Mouse (Mus musculus) liver, embryonic 12.5 days (tissue): Measurements from ENCODE around the gene Rpl35. TPM values are rescaled to one million over a fixed set of nuclear protein-coding genes. Genes with fewer than 3 reads are reported as not detected.
"Not testable (repeated sequence)": the region's sequence is repeated elsewhere in the genome, so short reads cannot be mapped to it uniquely, and the experiment has no call there.

ENCODE experiments used
- ATAC-seq: fragments of 200-750 bp; cut with Nextera tagmentation; 2 replicates; pipeline ENCODE4 v1.8.0; 2017; ENCODE audit warnings: moderate number of reproducible peaks, mild to moderate bottlenecking, moderate library complexity
- H3K27ac ChIP-seq: fragments of 300-500 bp; sonication (generic); 2 replicates; pipeline ENCODE4 v1.5.1; 2016; ENCODE audit warnings: mild to moderate bottlenecking
- H3K27me3 ChIP-seq: fragments of 300-500 bp; sonication (generic); replicated peaks from 2 replicates; pipeline ENCODE4 v1.6.1; 2016; ENCODE audit warnings: mild to moderate bottlenecking, moderate library complexity
- H3K36me3 ChIP-seq: fragments of 300-500 bp; sonication (generic); 2 replicates; pipeline ENCODE4 v1.6.1; 2016; ENCODE audit warnings: mild to moderate bottlenecking, moderate library complexity
- H3K4me1 ChIP-seq: fragments of 300-500 bp; sonication (generic); 2 replicates; pipeline ENCODE4 v1.6.1; 2016
- H3K4me2 ChIP-seq: fragments of 300-500 bp; sonication (generic); 2 replicates; pipeline ENCODE4 v1.6.1; 2016; ENCODE audit warnings: mild to moderate bottlenecking, moderate library complexity
- H3K4me3 ChIP-seq: fragments of 300-500 bp; sonication (generic); 2 replicates; pipeline ENCODE4 v1.5.1; 2016; ENCODE audit warnings: mild to moderate bottlenecking, moderate library complexity
- H3K9ac ChIP-seq: fragments of 300-500 bp; sonication (generic); 2 replicates; pipeline ENCODE4 v1.6.1; 2016; ENCODE audit warnings: mild to moderate bottlenecking, moderate library complexity
- H3K9me3 ChIP-seq: fragments of 300-500 bp; sonication (generic); replicated peaks from 2 replicates; pipeline ENCODE4 v1.6.1; 2016; ENCODE audit warnings: mild to moderate bottlenecking, moderate library complexity
- WGBS: fragments of 180-500 bp; shearing (Covaris S2); methylation state at CpG from one replicate; pipeline ENCODE4 v1.1.7; 2016; ENCODE audit not compliant: insufficient replicate concordance; 5-methylcytosine and 5-hydroxymethylcytosine counted together
- polyA plus RNA-seq: library from polyadenylated mRNA; unstranded; fragments of >200 nt; fragmentation: Nextera tagmentation; extraction: Ambion mirVana; gene quantifications from 2 replicates; pipeline ENCODE4 v1.2.1, GENCODE M21; 2016

Gene Rpl35
- polyA plus RNA-seq = 995 and 1,050 TPM in 2 replicates

DNA sequence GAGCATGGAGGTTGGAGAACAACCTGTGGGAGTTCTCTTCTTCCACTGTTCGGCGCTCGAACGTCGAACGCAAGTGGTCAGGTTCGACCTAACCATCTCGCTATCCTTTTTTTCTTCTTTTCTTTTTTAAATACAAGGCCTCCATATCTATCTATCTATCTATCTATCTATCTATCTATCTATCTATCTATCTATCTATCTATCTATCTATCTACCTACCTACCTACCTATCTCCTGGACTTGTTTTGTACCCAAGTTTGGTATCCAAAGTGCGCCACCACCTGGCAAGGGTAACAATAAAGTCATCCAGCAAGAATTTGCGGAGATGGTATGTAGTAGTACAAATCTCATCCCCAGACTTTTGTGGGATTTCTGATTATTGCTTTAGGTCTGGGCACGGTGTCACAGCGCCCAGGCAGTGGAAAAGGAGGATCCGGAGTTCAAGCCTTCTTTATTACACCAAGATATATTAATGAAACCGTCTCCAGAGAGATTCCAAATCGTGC lies at the start of gene Rpl35:
Gene Rpl35 (minus strand): TSS at position 51 of the 506 bp plus-strand sequence.
- peaks cover 70% of the 10 kb centered on the region for H3K4me1 ChIP-seq
- no peaks in the 10 kb centered on the region for H3K9me3 ChIP-seq
- H3K27me3 ChIP-seq = no peaks in the 10 kb centered on the region
- H3K4me3 ChIP-seq = peak within 1 kb of the TSS; percentile 86
- ATAC-seq = no peak
- peak within 1 kb of the TSS; percentile 91 for H3K9ac ChIP-seq
- peaks cover 37% of the 10 kb centered on the region for H3K36me3 ChIP-seq
- 8% methylated on average over 15 of the region's 15 CpGs for WGBS
- H3K27ac ChIP-seq = peak within 1 kb of the TSS; percentile 87
- H3K4me2 ChIP-seq = peak within 1 kb of the TSS; percentile 96

DNA sequence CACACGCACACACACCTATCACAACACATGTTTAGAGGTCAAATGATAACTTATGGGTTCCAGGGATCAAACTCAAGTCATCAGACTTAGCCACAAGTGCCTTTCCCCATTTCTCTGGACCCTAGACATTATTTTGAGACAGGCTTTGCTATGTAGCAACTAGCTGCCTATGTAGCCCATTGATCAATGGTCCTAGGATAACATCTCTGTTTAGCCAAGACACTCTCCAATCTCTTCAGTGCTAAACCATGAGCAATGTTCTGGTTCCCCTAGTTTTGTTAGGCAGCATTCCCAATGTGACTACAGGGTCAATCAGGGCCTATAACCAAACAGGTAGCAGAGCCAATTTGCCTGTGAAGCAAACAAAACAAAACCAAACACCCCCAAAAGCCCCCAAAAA lies 43.1 kb upstream of the Rpl35 start:
- WGBS = 85% methylated on average over 1 of the region's 1 CpGs
- no peaks in the 10 kb centered on the region for H3K9me3 ChIP-seq
- no peak for ATAC-seq
- no peak overlapping the region for H3K9ac ChIP-seq
- no peak overlapping the region for H3K4me2 ChIP-seq
- no peaks in the 10 kb centered on the region for H3K27me3 ChIP-seq
- H3K27ac ChIP-seq = no peak overlapping the region
- no peak overlapping the region for H3K4me3 ChIP-seq
- no peaks in the 10 kb centered on the region for H3K4me1 ChIP-seq
- H3K36me3 ChIP-seq = peaks cover 90% of the 10 kb centered on the region

- H3K27me3 ChIP-seq = no peaks in the 10 kb centered on the region
- H3K4me1 ChIP-seq = no peaks in the 10 kb centered on the region
- H3K36me3 ChIP-seq = peaks cover 82% of the 10 kb centered on the region
- no peak overlapping the region for H3K27ac ChIP-seq
- no peak overlapping the region for H3K9ac ChIP-seq
- WGBS = 70% methylated on average over 1 of the region's 1 CpGs
- H3K9me3 ChIP-seq = no peaks in the 10 kb centered on the region
- no peak overlapping the region for H3K4me3 ChIP-seq
- no peak overlapping the region for H3K4me2 ChIP-seq
- no peak for ATAC-seq
These were observed 34.8 kb upstream of the Rpl35 start for GRCm38 (mm10) chr2:39040215-39040614.

DNA sequence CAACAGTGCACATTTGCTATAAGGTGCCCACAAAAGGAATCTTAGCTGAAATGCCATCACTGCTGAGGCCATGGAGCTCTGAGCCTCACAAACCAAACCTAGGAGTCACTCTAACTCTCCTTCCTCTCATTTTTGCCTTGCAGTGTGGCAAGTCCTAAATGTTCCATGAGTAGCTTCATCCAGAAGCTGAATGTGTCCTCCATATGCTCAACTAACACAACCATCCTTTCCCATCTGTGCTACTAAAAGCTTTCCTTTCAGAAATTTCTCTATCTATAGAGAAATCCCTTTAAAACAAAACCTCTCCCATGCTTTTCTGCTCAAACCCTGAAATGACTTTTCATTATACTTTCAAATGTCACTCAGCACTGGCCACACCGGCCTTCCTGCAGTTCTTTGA lies 26.2 kb upstream of the Rpl35 start:
- no peak overlapping the region for H3K27ac ChIP-seq
- WGBS = 85% methylated on average over 1 of the region's 1 CpGs
- ATAC-seq = no peak
- no peaks in the 10 kb centered on the region for H3K27me3 ChIP-seq
- no peak overlapping the region for H3K9ac ChIP-seq
- no peaks in the 10 kb centered on the region for H3K9me3 ChIP-seq
- H3K36me3 ChIP-seq = peaks cover 87% of the 10 kb centered on the region
- peaks cover 6% of the 10 kb centered on the region; the same call in 1 of the 2 replicates for H3K4me1 ChIP-seq
- H3K4me3 ChIP-seq = no peak overlapping the region
- no peak overlapping the region for H3K4me2 ChIP-seq

DNA sequence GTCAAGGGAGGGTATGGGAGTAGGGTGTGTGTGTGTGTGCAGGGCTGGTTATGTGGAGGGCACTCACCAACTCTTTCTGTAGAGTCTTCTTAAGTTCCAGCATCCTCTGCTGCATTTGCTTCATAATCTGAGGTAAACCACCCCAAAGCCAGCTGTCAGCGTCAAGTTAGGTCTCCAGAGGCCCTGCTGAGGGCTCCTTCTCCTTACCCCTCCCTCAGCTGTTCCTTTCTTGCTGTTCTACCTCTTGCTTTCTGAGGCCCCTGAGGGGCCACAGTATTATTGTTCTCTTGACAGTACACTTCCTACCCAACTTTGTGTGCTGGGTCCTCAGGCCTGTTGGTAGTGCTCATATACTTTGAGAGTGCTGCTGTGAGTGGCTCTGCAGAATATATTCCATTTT lies 14.6 kb upstream of the Rpl35 start:
- H3K27ac ChIP-seq = no peak overlapping the region
- no peaks in the 10 kb centered on the region for H3K4me1 ChIP-seq
- no peaks in the 10 kb centered on the region for H3K9me3 ChIP-seq
- no peak overlapping the region for H3K4me2 ChIP-seq
- peaks cover 95% of the 10 kb centered on the region for H3K36me3 ChIP-seq
- no peak overlapping the region for H3K4me3 ChIP-seq
- no peaks in the 10 kb centered on the region for H3K27me3 ChIP-seq
- no peak overlapping the region for H3K9ac ChIP-seq
- no peak for ATAC-seq
- 76% methylated on average over 1 of the region's 1 CpGs for WGBS

DNA sequence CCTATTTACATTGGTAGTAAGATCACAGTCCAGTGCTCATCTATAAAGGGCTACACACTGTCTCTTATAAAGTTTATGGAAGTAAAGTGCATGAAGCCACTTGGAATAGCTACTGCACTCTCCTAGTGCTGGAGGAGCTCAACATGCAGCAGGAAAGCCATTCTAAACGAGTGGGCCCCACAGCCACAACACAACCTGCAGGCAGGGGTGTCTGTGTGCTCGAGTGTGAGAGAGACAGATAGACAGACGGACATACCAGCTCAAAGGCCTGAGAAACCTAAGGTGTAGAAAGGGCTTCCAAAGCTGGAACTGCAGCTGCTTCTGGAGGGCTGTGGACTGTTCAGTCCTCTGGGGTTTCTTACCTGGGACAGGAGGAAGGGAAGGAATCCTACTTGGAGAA lies 11.2 kb upstream of the Rpl35 start:
- no peak for ATAC-seq
- Histone ChIP-seq H3K4me2 (no peak overlapping the region), H3K9me3 (no peaks in the 10 kb centered on the region), H3K27ac (no peak overlapping the region), H3K36me3 (peaks cover 94% of the 10 kb centered on the region), H3K4me1 (peaks cover 14% of the 10 kb centered on the region), H3K27me3 (no peaks in the 10 kb centered on the region), H3K9ac (no peak overlapping the region), H3K4me3 (no peak overlapping the region)
- 58% methylated on average over 3 of the region's 3 CpGs for WGBS

DNA sequence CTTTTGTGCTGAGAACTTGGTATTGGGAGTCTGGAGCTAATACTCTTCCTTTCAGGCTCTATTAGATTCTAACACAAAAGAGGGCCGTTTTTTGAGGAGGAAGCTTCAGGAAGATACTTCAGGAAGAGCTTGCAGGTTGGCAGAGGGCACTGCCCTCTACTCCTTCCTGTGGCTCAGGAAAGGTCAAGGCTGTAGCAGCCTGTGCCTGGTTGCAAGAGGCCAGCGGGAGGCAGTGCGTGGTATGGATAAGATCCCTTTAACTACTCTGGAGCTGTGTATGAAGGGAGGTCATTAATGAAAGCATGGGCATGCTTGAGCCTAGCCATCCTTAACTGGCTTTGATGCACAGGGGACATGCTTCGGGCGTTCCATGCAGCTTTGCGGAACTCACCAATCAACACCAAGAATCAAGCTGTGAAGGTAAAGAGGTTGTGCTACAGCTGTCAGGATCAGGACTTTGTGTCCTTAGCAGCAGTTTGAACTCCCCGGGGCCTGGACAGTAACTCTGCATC lies 7.4 kb upstream of the Rpl35 start:
- peaks cover 66% of the 10 kb centered on the region for H3K36me3 ChIP-seq

GRCm38 (mm10) chr2:39011971-39012370 lies 6.5 kb upstream of the Rpl35 start:
- Histone ChIP-seq H3K9ac (no peak overlapping the region), H3K27ac (no peak overlapping the region), H3K4me2 (no peak overlapping the region), H3K36me3 (peaks cover 59% of the 10 kb centered on the region), H3K27me3 (no peaks in the 10 kb centered on the region), H3K9me3 (no peaks in the 10 kb centered on the region), H3K4me3 (no peak overlapping the region), H3K4me1 (peaks cover 48% of the 10 kb centered on the region)
- WGBS = 88% methylated on average over 3 of the region's 3 CpGs
- ATAC-seq = no peak

More for the DNA sequence above, 7.4 kb upstream of the Rpl35 start:
- Histone ChIP-seq H3K9me3 (no peaks in the 10 kb centered on the region), H3K27ac (no peak overlapping the region), H3K9ac (no peak overlapping the region), H3K4me2 (no peak overlapping the region), H3K4me1 (peaks cover 42% of the 10 kb centered on the region), H3K27me3 (no peaks in the 10 kb centered on the region), H3K4me3 (no peak overlapping the region)
- no peak for ATAC-seq
- WGBS = 78% methylated on average over 7 of the region's 7 CpGs

DNA sequence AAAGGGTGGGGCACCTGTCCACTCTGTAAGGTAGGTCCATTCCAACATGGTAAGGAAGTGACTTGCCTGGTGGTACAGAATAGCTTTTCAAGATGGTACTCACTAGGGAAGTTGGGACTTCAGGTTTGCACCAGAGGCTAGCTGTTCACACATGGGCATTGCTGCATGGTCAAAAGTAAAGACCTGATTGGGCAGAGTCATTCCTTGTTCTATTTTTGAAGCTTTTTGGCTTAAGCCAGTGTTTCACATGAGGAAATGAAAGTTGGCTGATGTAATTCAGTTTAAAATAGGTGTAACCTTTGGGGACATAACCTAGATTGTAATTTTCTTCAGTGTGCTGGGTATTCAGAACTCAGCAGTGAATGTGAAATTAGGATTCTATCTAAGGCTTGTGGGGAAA lies 5.8 kb upstream of the Rpl35 start:
- ATAC-seq = no peak
- Histone ChIP-seq H3K27me3 (no peaks in the 10 kb centered on the region), H3K4me1 (peaks cover 55% of the 10 kb centered on the region), H3K9me3 (no peaks in the 10 kb centered on the region), H3K9ac (no peak overlapping the region), H3K4me2 (no peak overlapping the region), H3K36me3 (peaks cover 52% of the 10 kb centered on the region), H3K27ac (no peak overlapping the region), H3K4me3 (no peak overlapping the region)

DNA sequence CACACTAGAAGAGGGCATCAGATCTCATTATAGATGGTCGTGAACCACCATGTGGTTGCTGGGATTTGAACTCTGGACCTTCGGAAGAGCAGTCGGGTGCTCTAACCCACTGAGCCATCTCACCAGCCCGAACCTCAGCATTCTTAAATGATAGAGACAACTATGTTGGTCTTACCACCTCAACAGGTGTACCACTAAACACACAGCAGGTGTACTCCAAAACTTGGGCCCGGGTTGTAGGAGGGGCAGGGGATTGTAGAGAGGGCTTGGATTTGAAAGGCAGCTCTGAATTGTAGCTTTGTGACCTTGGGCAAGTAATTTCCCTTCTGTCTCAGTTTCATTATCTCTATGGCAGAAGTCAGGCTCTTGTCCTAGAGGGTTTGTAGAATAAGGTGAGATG lies 4.7 kb upstream of the Rpl35 start:
- H3K27ac ChIP-seq, H3K27me3 ChIP-seq, H3K9ac ChIP-seq, ATAC-seq, H3K9me3 ChIP-seq, H3K4me3 ChIP-seq, H3K4me2 ChIP-seq: not testable (repeated sequence)
- Histone ChIP-seq H3K36me3 (peaks cover 41% of the 10 kb centered on the region), H3K4me1 (peaks cover 62% of the 10 kb centered on the region)
- WGBS = 88% methylated on average over 5 of the region's 5 CpGs

GRCm38 (mm10) chr2:39008954-39009365 lies 3.5 kb upstream of the Rpl35 start:
- peak overlapping the region; percentile 97 for H3K27ac ChIP-seq
- no peak for ATAC-seq
- peak overlapping the region; percentile 95 for H3K9ac ChIP-seq
- peaks cover 68% of the 10 kb centered on the region for H3K4me1 ChIP-seq
- H3K4me3 ChIP-seq = peak overlapping the region; percentile 94
- WGBS = 15% methylated on average over 3 of the region's 3 CpGs
- H3K4me2 ChIP-seq = peak overlapping the region; percentile 96
- no peaks in the 10 kb centered on the region for H3K9me3 ChIP-seq
- H3K36me3 ChIP-seq = peaks cover 32% of the 10 kb centered on the region
- no peaks in the 10 kb centered on the region for H3K27me3 ChIP-seq

GRCm38 (mm10) chr2:39008350-39008851 lies 3.0 kb upstream of the Rpl35 start:
- Histone ChIP-seq H3K4me1 (peaks cover 72% of the 10 kb centered on the region), H3K9ac (peak overlapping the region; percentile 95), H3K9me3 (no peaks in the 10 kb centered on the region), H3K36me3 (peaks cover 32% of the 10 kb centered on the region), H3K27ac (peak overlapping the region; percentile 97), H3K27me3 (no peaks in the 10 kb centered on the region), H3K4me2 (peak overlapping the region; percentile 96), H3K4me3 (peak overlapping the region; percentile 94)
- under 1% methylated on average over 25 of the region's 25 CpGs for WGBS
- ATAC-seq = peak; percentile 45

DNA sequence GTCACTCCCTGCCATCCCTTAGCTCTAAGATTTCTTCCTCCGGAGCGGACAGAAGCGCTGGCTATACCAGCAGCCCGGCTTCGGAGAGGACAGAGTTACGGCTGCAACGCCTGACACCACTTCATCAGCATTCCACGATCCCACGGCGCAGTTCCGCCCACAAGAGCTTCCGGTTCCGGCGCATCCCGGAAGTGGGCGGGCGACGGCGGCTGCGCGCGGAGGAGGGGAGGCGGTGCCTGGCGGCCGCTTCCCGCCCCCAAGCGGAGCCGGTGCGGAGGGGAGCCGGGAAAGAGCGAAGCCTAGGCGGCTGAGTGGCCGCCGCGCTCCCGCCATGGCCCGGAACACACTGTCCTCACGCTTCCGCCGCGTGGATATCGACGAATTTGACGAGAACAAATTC lies 2.4 kb upstream of the Rpl35 start:
- ATAC-seq = peak; percentile 84
- H3K9ac ChIP-seq = peak overlapping the region; percentile 95
- H3K4me1 ChIP-seq = peaks cover 72% of the 10 kb centered on the region
- H3K36me3 ChIP-seq = peaks cover 32% of the 10 kb centered on the region
- peak overlapping the region; percentile 97 for H3K27ac ChIP-seq
- no peaks in the 10 kb centered on the region for H3K27me3 ChIP-seq
- no peaks in the 10 kb centered on the region for H3K9me3 ChIP-seq
- H3K4me3 ChIP-seq = peak overlapping the region; percentile 94
- WGBS = under 1% methylated on average over 44 of the region's 44 CpGs
- H3K4me2 ChIP-seq = peak overlapping the region; percentile 96
